Mouse (Mus musculus) MEL-GATA-1-ER (cell line): ENCODE data around the gene Pde7b.

Source experiments
- DNase-seq: peaks from one replicate; pipeline ENCODE4 v3.0.0-alpha.2; 2012; ENCODE audit warnings: low read depth; ENCODE audit errors: extremely low read depth

The Pde7b gene

DNA sequence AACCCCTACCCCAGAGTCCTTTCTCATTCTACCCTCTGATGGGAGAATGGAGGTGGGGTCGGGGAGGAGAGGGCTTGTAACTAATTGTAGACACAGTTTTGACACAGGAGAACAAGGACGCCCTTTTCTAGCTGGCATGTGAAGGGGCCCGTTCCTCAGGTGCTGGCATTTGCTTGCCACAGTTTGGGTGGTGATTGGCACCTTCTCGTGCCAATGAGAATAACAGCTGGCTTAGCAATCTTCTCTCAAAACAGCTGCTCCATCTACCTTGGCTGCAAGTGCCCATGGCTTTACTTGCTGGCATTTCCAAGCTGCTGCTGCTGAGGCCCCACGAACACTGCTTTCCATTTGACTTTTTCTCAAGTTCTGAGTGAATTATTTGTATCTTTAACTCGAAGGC is 223.7 kb downstream of the Pde7b start:
- no peak for DNase-seq

DNA sequence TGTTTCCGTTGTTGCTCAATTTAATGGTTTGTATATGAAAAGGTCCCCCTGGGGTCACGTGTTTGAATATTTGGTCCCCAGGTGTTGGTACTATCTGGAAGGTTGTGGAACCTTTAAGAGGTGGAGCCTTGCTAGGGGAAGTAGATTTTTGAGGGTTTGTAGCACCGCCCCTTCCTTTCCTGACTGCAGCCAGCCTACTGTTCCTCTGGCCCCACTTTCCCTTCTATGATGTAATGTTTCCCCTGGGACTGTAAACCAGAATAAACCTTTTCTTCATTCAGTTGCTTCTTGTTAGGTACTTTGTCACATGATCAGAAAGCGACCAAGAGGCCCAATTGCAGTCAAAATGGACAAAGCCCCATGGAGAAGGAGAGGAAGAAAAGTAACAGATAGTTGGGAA is 229.8 kb downstream of the Pde7b start:
- DNase-seq: no peak

DNA sequence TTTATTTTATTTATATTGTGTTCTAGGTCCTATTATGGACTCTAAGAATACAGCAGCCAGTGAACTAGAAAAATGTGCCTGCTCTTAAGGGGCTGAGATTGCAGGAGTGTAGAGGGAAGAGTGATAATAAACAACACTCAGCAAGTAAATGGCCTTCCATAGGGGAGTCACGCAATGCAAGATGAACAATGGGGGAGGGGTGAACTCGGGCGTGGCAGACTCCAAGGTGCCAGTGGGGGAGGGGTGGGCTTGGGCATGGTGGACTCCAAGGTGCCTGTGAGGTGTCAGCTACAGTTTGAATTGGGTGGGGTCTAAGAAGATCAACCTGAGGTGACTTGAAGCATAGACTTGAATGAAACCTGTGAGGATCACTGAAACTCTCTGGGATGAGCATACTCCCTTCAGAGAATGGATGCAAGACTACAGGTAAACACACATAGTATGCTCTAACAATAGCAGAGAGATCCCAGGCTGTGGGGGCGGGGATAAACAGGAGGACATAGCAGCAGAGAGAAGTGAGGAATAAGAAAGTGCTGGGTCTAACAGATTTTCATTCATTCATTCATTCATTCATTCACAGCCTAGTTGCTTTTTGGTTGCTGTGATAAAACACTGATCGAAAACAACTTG is 230.9 kb downstream of the Pde7b start:
- no peak for DNase-seq

DNA sequence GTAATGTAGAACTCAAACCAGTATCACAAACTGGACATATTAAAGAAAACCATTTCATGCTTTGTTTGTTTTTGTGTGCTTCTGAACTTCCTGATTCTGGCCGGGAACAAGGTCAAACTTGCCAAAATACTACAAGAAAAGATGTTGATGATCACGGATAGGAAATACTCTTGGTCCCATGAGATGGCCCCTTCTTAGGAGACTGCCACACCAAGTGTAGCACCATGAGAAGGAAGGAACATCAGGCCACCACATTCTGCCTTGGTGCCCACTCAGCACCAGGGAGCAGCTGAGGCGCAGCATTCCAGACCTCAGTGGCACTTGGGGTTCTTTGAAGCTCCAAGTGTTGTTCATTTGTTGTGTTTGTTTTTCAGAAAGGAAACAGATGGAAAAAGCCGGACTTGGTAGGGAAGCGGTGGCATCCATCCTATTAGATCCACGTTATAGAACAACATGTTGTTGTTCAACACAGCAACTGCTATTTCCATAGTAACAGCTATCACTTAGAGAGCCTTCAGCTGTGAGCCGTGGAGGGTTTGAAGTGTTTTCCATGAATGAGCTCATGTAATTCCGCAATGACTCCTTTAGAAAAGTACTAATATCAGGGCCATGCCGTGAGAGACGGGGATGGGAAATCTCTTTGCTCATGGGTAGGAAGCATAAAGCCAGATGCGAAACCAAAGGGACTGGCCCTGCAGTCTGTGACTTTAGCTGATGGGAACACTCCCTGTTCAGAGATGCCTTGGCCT is 232.5 kb downstream of the Pde7b start:
- no peak for DNase-seq

DNA sequence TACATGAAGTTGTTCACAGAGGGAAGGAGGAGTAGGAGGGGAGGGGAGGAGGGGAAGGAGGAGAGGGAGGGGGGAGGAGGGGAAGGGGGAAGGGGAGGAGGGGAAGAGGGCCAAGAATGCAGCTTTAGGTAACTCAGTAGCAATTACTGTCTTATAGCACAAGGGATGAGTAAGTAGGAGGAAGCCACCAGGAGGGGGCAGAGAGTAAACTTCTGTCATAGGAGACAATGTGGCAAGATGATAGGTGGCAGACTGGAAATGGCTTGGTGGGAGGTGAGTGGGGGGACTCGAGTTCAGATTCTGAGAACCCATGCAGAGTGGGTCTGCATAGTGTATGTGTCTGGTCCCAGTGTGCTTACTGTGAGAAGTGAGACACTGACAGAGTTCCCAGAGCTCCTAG is 234.1 kb downstream of the Pde7b start:
- no peak for DNase-seq

DNA sequence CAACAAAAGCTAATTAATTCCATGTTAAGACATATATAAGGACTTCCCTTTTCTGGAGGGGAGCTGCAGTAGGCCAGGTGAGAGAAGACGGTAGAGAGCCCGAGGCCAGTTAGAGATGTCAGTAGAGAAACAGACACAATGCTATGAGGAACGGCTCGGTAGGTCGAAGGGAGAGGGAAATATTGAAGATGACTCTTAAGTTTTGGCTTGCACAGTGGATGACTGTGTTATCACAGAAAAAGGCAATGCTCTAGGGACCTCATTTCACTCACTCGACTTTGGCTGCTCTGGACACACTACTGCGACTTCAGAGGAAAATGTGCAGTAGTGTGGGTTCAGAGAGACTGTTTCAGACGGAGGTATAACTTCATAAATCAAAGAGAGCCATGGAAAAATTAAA is 234.6 kb downstream of the Pde7b start:
- no peak for DNase-seq

DNA sequence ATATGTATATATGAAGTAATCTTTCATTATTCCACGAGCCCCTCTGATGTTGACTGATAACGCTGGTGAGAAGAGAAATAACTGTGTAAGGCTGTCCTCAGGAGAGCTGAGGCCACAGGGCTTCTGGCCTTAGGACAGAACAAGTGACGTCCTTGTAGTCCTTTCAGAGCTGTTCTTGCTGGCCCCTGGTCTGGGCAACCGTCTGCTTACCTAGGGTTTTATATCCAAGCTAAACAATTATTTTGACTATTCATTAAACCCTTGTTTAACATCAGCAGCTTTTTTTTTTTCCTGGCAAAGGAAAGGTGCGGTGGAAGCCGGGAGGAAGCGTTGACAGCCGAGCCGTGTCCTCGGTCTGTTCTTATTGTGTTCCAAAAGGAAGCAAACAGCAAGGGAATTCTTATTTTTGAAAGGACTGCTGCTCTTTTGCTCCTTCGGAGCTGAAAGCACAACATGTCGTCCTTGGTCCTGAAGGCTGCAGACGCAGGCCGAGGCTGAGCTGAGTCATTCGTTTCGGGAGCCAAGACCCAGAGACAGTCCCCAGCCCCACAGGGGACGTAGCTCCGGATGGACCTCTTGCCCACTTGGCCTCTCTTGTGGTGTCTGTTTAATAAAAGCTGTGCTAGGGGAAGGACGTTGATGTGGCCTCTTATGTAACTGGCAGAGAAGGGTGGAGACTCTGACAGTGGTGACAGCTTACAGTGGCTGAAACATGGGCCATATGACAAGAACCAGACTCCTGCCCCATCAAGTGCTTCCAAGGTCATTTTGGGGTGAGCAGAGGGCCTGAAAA is 238.2 kb downstream of the Pde7b start:
- no peak for DNase-seq

DNA sequence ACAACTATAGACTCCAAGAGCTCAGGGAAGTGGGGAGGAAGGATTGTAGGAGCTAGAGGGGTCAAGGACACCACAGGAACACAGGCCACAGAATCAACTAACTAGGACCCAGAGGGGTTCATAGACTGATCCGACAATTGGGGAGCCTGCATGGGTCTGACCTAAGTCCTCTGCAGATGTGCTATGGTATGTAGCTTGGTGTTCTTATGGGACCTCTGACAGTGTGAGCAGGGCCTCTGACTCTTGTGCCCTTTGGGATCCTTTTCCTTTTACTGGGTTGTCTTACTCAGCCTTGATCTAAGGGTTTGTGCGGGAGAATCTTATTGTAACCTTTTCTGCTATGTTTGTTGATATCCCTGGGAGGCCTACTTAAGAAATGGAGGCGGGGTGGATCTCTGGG is 239.1 kb downstream of the Pde7b start:
- DNase-seq: no peak

DNA sequence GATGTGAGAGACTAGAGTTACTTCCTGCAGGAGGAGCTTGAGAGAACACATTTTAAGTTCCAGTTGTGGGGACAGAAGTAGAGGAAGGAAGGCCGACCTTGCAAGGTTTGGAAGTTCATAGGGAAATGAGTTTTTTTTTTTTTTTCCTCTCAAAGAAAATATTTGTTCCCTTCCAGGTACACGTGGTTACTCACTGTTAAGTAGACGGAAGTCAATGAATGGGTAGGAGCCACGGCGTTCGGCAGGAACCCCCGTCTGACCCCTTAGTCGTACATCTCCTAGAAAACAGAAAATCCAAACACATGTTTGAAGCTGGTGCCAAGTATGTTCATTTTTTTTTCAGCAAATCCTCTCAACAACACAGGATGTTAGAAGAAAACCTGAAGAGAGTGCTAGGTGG is 245.4 kb downstream of the Pde7b start:
- DNase-seq: no peak

DNA sequence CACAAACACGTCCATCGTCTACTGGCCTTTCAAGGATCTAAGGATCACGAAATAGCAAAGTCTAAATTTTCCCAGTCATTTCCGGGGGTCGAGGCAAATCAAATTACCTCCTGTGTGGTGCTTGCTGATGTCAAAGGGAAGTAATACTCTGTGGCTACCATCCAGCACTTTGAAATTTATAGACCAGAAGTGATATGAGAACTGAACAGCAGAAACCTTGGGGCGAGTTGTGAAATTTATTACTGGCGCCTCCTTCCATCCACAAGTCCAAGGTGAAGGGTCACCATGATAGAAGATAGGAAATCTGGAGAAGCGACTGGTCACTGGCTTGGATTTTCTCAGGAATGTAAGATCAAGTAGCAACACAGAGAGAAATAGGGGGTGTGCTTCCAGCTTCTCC is 246.4 kb downstream of the Pde7b start:
- no peak for DNase-seq

DNA sequence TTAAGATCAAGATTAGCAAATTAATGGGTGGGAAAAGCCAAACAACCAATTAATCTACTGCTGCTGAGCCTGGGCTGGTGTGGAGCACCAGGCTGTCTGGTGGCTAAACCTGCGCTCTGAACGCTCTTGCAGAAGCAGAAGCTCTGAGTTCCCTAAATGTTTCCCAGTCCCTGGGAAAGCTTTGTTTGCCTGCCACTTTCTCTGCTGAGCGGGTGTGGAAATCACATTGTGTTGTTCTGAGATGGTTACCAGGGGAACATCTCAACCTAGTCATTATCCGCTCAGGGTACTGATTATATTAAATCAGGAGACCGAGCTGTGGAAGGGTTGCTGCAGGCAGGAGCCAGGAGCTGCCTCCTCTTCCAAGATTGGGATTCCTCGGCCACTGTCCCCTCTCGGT is 250.0 kb downstream of the Pde7b start:
- no peak for DNase-seq

DNA sequence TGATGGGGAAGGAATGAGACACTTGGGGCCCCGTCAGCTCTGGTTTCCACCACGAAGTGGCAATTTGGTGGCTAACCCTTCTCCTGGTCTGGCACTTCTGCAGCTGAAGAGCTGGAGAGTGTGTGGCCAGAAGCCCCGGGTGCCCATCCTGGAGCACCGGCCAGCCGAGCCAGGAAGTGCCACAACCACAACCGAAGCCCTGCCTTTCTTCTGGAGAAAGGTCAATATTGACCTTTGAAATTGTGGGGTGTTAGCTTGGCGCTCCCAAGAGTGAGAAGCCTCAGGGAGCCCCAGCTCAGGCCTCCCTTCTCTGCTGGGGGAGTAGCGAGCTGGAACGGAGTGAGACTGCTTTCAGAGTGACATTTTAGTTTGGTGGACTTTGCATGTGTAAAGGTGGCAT is 250.8 kb downstream of the Pde7b start:
- DNase-seq: no peak

DNA sequence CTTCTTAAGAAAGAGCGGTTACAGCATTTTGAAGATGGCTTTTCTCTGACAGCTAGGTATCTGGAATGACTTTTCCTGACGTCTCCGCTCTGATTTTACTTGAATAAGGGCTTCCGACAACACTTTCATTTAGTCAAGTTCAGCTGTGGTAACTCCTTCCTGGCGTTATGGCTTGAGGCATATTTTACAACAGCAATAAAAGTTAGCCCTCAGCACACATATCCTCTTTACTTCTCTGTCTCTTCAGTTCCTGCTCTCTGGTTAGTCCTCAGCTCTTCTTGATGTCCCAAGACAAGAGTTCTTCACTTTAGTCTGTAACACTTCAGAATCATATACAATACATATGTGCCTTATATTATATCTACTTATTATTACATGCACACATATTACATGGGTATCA is 251.4 kb downstream of the Pde7b start:
- no peak for DNase-seq

DNA sequence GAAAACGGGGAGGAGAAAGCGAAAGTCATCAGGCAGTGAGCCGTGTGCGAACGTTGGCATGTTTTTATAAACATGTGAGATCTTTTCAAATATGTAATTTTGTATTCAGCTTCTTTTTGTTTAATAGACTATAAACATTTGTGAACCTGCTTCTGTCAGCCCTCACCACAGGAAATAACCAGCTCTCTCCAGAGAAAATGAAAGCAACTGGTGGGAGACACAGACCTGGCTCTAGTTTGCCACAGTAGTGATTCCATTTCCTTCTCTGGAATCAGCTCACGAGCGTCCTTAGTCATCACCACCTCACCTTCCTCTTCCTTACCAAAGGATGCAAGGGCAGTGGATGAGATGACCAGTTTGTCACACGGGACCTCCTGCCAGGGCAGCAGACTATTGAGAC is 252.9 kb downstream of the Pde7b start:
- no peak for DNase-seq

DNA sequence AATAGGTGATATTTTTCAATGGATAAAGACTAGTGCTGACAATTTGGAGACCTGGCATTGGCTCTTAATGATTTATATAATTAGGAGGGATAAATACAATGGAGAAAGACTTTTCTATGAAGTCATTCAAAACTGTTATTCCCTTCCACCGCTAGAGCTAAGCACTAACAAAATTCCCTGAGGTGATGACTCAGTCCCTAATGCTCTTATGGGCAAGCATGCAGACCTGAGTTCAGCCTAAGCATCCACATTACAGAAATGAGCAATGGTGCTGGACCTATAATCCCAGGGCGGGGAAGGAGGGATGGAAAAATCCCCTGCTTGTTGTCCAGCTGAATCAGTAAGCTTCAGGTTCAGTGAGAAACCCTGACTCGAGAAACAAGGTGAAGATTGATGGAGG is 260.2 kb downstream of the Pde7b start:
- no peak for DNase-seq

DNA sequence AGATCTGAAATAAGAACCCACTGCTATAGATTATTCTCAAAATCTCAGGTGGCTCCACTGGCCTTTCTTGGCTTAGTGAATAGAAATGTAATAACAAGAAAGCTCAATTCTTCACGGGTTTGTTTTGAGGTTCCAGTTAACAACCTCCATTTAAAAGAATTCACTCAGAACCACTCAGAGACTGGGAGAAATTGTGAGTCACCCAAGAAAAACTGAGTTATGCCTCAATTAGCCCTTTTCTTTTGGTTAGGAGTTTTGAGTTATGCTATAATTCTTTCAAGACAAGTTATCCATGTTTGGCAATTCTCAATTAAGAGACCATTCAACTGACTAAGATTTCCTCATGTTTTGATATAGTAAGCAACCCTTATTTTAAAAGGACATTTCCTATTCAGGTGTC is 260.9 kb downstream of the Pde7b start:
- DNase-seq: no peak

DNA sequence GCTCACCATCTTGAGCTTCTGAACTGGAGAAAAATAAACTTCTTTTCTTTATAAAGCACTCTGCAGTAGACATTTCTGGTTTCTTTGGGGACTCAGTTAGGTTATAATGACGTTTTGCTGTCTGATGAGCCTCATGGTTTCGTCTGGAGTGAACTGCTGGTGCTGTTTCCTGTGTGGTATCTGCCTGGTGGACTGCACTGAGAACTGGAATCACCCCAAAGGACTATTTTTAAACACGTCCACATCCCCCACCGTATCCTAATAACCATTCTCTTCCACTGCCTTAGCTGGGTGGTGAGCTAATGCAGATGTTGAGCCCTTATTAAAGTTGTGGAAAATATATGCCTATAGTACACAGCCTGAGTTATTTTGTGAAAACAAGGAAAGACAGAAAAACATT is 262.3 kb downstream of the Pde7b start:
- DNase-seq: no peak

DNA sequence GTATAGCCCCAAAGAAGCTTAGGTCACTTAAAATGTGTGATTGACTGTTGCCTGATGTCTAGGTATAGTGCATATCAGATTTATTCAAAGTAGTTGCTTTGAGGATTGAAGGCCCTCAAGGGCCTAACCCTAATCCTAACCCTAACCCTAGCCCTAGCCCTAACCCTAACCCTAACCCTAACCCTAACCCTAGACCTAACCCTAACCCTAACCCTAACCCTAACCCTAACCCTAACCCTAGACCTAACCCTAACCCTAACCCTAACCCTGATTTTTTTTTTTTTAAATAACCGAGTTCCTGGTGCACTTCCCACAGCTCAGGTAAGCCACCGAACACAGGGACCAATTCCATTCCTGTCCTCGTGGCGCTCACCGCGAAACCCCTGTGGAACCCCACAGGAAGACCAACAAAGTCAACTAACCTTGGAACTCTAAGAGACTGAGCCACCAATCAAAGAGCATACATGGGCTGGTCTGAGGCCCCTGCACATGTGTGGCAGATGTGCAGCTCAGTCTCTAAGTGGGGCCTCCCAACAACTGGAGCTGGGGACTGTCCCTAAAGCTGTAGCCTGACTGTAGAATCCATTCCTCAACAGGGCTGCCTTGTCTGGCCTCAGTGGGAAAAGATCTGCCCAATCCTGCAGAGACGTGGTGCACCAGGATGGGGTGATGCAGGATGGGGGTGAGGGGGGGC is 265.1 kb downstream of the Pde7b start:
- no peak for DNase-seq

DNA sequence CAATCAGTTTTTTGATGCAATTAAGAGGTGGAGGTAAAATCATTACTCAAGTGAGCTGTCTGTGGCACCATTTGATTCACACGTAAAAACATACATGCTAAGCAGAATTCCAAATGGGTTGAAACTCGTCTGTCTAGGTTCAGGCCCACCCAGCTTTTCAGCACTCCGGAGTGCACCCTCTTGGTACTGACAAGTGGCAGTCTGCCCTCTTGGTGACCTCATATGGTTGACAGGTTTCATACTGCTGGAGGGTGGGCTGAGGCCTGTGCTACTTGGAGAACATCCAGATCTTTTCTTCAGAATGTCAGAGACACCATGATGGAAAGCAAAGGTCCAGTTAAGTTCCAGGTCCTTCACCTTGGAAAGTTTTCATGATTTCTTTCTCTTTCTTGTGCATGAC is 265.7 kb downstream of the Pde7b start:
- no peak for DNase-seq

DNA sequence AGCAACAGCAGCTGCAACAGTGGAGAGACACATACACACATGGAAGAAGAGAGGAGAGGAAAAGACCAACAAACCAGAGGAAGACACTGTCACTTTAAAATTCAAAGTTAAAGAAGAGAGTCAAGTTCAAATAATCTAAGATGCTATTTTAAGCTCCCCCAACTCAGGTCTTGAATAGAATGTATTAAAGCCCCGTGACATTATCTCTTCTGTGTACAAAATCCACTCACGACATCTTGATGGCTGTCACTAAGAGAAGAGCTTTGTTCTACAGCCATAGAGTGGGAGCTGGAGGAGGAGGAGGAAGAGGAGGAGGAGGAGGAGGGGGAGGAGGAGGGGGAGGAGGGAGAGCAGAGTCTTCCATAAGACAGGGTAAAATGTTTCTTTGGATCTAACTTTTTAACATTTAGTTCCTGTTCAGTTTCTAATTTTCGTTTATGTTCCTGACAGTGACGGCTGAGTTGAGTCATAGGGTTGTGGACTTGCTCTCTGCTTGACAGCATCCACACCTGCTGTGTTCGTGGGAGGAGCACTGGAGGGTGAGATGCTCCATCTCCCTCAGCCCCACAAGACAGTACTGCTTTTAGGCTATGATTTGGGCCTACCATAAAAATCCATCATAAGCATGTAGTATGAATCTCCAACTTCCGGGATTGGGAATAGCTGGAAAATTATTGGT is 270.4 kb downstream of the Pde7b start:
- DNase-seq: no peak

DNA sequence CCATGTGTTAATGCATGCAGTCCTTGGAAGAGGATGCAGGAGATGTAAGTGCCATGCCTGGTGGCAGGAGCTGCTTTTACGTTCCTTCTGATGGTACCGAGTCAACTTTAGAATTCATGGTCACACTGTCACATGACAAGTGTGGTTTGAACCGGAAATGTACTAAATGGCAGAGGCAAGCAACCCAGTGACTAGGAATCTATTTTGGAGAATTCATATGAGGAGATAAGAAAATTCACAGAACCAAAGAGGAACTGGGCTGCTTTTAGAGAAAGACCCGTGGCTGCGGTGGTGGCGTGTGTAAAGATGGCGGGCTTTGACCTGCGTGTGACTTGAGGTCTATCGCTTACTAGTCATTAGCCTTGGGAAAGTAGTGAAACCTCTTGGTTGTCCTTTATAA is 287.4 kb downstream of the Pde7b start:
- peak; percentile 86 for DNase-seq
